8 mouse cellular contexts compared by ENCODE assay signal in genomic region chr11:6603887-6604603, GRCm38 (mm10). TPM values are rescaled to one million over a fixed set of nuclear protein-coding genes. Genes with fewer than 3 reads are reported as not detected.
DNase-seq lines count a peak whose midpoint lies in the region; ATAC-seq and TF ChIP-seq lines count a peak whose summit lies in the region.

No protein-coding gene starts in this region.

- peaks cover 17% of the 10 kb centered on the region for H3K4me1 ChIP-seq in cerebellum, adult 2 months (ENCODE audit: control insufficient read depth, insufficient read depth, low read length)
- H3K4me1 ChIP-seq in heart, embryonic 10.5 days: peaks cover 48% of the 10 kb centered on the region
- H3K4me1 ChIP-seq in stomach, postnatal 0 days (replicated peaks; ENCODE audit: control insufficient read depth, insufficient read depth): 0 out of 2 replicates have a peak, but pooled peaks cover 3% of the 10 kb centered on the region

- H3K4me3 ChIP-seq in cerebellum, adult 2 months (replicated peaks; ENCODE audit: insufficient read depth, low read depth, low read length): peak overlapping the region; percentile 63
- peak overlapping the region; percentile 20 for H3K4me3 ChIP-seq in heart, embryonic 10.5 days
- H3K4me3 ChIP-seq in stomach, postnatal 0 days (ENCODE audit: low read depth, low read length): peak overlapping the region; percentile 37; the same call in 1 of the 2 replicates

- no peak for TF ChIP-seq CTCF in cerebellum, adult 2 months (IDR thresholded peaks at IDR 0.05; ENCODE audit: borderline replicate concordance, insufficient read depth, low read depth, low read length)
- TF ChIP-seq CTCF in stomach, postnatal 0 days (IDR thresholded peaks at IDR 0.05; ENCODE audit: low read depth): no peak

- no peak overlapping the region; the same call in 1 of the 2 replicates for H3K9ac ChIP-seq in stomach, postnatal 0 days (ENCODE audit: low read length)

- peak; percentile 69 for DNase-seq in layer of hippocampus, adult 11-12 months (ENCODE audit: low spot score)
- no peak for DNase-seq in layer of hippocampus, adult 18-20 months (ENCODE audit: low spot score in 2 of 2)
- DNase-seq in cerebellum, adult 2 months: peak; percentile 71 to 76
- DNase-seq in heart, embryonic 10.5 days (ENCODE audit: low spot score): peak; percentile 87
- DNase-seq in kidney, postnatal 10 days: peak; percentile 69
- DNase-seq in stomach, postnatal 0 days (ENCODE audit: low spot score): no peak
- no peak for DNase-seq in urinary bladder, postnatal 4 days (ENCODE audit: low spot score in 2 of 2)

- H3K9me3 ChIP-seq in heart, embryonic 10.5 days: no peaks in the 10 kb centered on the region
- no peaks in the 10 kb centered on the region for H3K9me3 ChIP-seq in stomach, postnatal 0 days (ENCODE audit: control insufficient read depth, low read length)

- H3K4me2 ChIP-seq in stomach, postnatal 0 days (replicated peaks; ENCODE audit: low read depth): peak overlapping the region; percentile 34

- WGBS in cerebellum, adult 2 months: 2% methylated on average over 12 of the region's 12 CpGs
- 27% methylated on average over 12 of the region's 12 CpGs for WGBS in heart, embryonic 10.5 days
- 17% methylated on average over 12 of the region's 12 CpGs for WGBS in stomach, postnatal 0 days

- H3K36me3 ChIP-seq in heart, embryonic 10.5 days: no peaks in the 10 kb centered on the region; the same call in 1 of the 2 replicates
- H3K36me3 ChIP-seq in stomach, postnatal 0 days (ENCODE audit: control insufficient read depth, insufficient read depth, low read length): no peaks in the 10 kb centered on the region

- peak overlapping the region; percentile 88 for H3K27ac ChIP-seq in cerebellum, adult 2 months (ENCODE audit: insufficient read depth, low read length)
- no peak overlapping the region for H3K27ac ChIP-seq in heart, embryonic 10.5 days
- 0 out of 2 replicates have a peak overlapping the region, but pooled peaks have one; percentile 49 for H3K27ac ChIP-seq in stomach, postnatal 0 days (replicated peaks)

- no peaks in the 10 kb centered on the region for H3K27me3 ChIP-seq in cerebellum, adult 2 months (ENCODE audit: control insufficient read depth, insufficient read depth, low read length)
- H3K27me3 ChIP-seq in heart, embryonic 10.5 days (ENCODE audit: insufficient read depth, poor library complexity, severe bottlenecking): peaks cover 76% of the 10 kb centered on the region
- H3K27me3 ChIP-seq in stomach, postnatal 0 days (ENCODE audit: control insufficient read depth, insufficient read depth, low read length): no peaks in the 10 kb centered on the region

- no peak for TF ChIP-seq EP300 in stomach, postnatal 0 days (optimal IDR thresholded peaks at IDR 0.05)

- TF ChIP-seq POLR2A in cerebellum, adult 2 months (IDR thresholded peaks at IDR 0.05; ENCODE audit: borderline replicate concordance, insufficient read depth, low read length): no peak

- ATAC-seq in megakaryocyte-erythroid progenitor cell, adult 5-6 weeks (replicated peaks; ENCODE audit: low FRiP score, low TSS enrichment, poor library complexity, severe bottlenecking): peak; percentile 44
- ATAC-seq in stomach, postnatal 0 days (ENCODE audit: low FRiP score, low TSS enrichment): peak; percentile 41; the same call in 1 of the 2 replicates

RNA-seq across cellular contexts. Expression of gene Nacad, which starts 1.8 kb away (rescaled TPM):
- total RNA-seq in layer of hippocampus, adult 18-20 months (2021): 10 to 100 TPM; 37.5 to 38.6 TPM
- 70.0 and 94.4 TPM in 2 replicates for polyA plus RNA-seq in cerebellum, adult 2 months (2012; rRNA removed)
- polyA plus RNA-seq in heart, embryonic 10.5 days (2016; fragmentation: Nextera tagmentation; extraction: Ambion mirVana): 2.4 and 2.9 TPM in 2 replicates
- not detected in 2 replicates for total RNA-seq in megakaryocyte-erythroid progenitor cell, adult 5-6 weeks (2014; fragmentation: Nextera tagmentation)
- total RNA-seq in megakaryocyte-erythroid progenitor cell, adult 5-6 weeks (2017): not detected in 2 replicates
- polyA plus RNA-seq in stomach, postnatal 0 days (2015; fragmentation: Nextera tagmentation; extraction: Ambion mirVana): 7.3 and 7.4 TPM in 2 replicates

RNA-seq across cellular contexts. Expression of gene Tbrg4, which starts 21.8 kb away (rescaled TPM):
- total RNA-seq in layer of hippocampus, adult 18-20 months (2021): 10 to 100 TPM; 42.6 to 46.8 TPM
- 83.8 and 87.0 TPM in 2 replicates for polyA plus RNA-seq in cerebellum, adult 2 months (2012; rRNA removed)
- polyA plus RNA-seq in heart, embryonic 10.5 days (2016; fragmentation: Nextera tagmentation; extraction: Ambion mirVana): 72.1 and 73.8 TPM in 2 replicates
- total RNA-seq in megakaryocyte-erythroid progenitor cell, adult 5-6 weeks (2014; fragmentation: Nextera tagmentation): 113 and 130 TPM in 2 replicates
- total RNA-seq in megakaryocyte-erythroid progenitor cell, adult 5-6 weeks (2017): 27.5 and 51.5 TPM in 2 replicates
- 29.3 and 31.2 TPM in 2 replicates for polyA plus RNA-seq in stomach, postnatal 0 days (2015; fragmentation: Nextera tagmentation; extraction: Ambion mirVana)

RNA-seq across cellular contexts. Expression of gene Wap, which starts 34.4 kb away (rescaled TPM):
- total RNA-seq in layer of hippocampus, adult 18-20 months (2021): not detected
- not detected in 2 replicates for polyA plus RNA-seq in cerebellum, adult 2 months (2012; rRNA removed)
- not detected in 2 replicates for polyA plus RNA-seq in heart, embryonic 10.5 days (2016; fragmentation: Nextera tagmentation; extraction: Ambion mirVana)
- not detected in 2 replicates for total RNA-seq in megakaryocyte-erythroid progenitor cell, adult 5-6 weeks (2014; fragmentation: Nextera tagmentation)
- not detected in 2 replicates for total RNA-seq in megakaryocyte-erythroid progenitor cell, adult 5-6 weeks (2017)
- 2.6 and 5.3 TPM in 2 replicates for polyA plus RNA-seq in stomach, postnatal 0 days (2015; fragmentation: Nextera tagmentation; extraction: Ambion mirVana)

RNA-seq across cellular contexts. Expression of gene Ramp3, which starts 54.3 kb away (rescaled TPM):
- total RNA-seq in layer of hippocampus, adult 18-20 months (2021): 1 to 10 TPM; 6.6 to 7.3 TPM
- polyA plus RNA-seq in cerebellum, adult 2 months (2012; rRNA removed): 34.3 and 41.0 TPM in 2 replicates
- 1.3 and 2.5 TPM in 2 replicates for polyA plus RNA-seq in heart, embryonic 10.5 days (2016; fragmentation: Nextera tagmentation; extraction: Ambion mirVana)
- not detected in 2 replicates for total RNA-seq in megakaryocyte-erythroid progenitor cell, adult 5-6 weeks (2014; fragmentation: Nextera tagmentation)
- not detected in 2 replicates for total RNA-seq in megakaryocyte-erythroid progenitor cell, adult 5-6 weeks (2017)
- polyA plus RNA-seq in stomach, postnatal 0 days (2015; fragmentation: Nextera tagmentation; extraction: Ambion mirVana): 11.6 and 12.8 TPM in 2 replicates

RNA-seq across cellular contexts. Expression of gene Ccm2, which starts 57.4 kb away (rescaled TPM):
- total RNA-seq in layer of hippocampus, adult 18-20 months (2021): 10 to 100 TPM; 53.5 to 54.1 TPM
- 86.8 and 92.5 TPM in 2 replicates for polyA plus RNA-seq in cerebellum, adult 2 months (2012; rRNA removed)
- polyA plus RNA-seq in heart, embryonic 10.5 days (2016; fragmentation: Nextera tagmentation; extraction: Ambion mirVana): 86.1 and 108 TPM in 2 replicates
- total RNA-seq in megakaryocyte-erythroid progenitor cell, adult 5-6 weeks (2014; fragmentation: Nextera tagmentation): 45.8 and 55.6 TPM in 2 replicates
- 26.8 and 32.7 TPM in 2 replicates for total RNA-seq in megakaryocyte-erythroid progenitor cell, adult 5-6 weeks (2017)
- 45.7 and 45.9 TPM in 2 replicates for polyA plus RNA-seq in stomach, postnatal 0 days (2015; fragmentation: Nextera tagmentation; extraction: Ambion mirVana)

Comparison
In these comparisons a context has a peak if more than half of its experiments do, and no peak if none do; other contexts are left out.
1. DNase-seq: peak in layer of hippocampus, adult 11-12 months (single experiment), cerebellum, adult 2 months (2 of 2), heart, embryonic 10.5 days (single experiment) and kidney, postnatal 10 days (single experiment); none in layer of hippocampus, adult 18-20 months (0 of 2), stomach, postnatal 0 days (single experiment) and urinary bladder, postnatal 4 days (0 of 2).
2. Peak in every context shown above with its lines, with median percentiles within 50 percentile points of each other: H3K4me3 ChIP-seq.